Mouse (Mus musculus) CH12.LX (cell line): ENCODE data around the gene Amdhd1.

Source experiments
- CTCF ChIP-seq, 2 experiments: IDR thresholded peaks in 1 of 2; conservative IDR thresholded peaks in 1 of 2; 2 replicates each; pipeline ENCODE4 v1.5.1; 2011 to 2012; ENCODE audit warnings: low read depth in 2 of 2, low read length in 2 of 2, improper control_type of control experiment in 1 of 2, inconsistent platforms in 1 of 2, mild to moderate bottlenecking in 1 of 2, moderate library complexity in 1 of 2
- E2F4 ChIP-seq: IDR thresholded peaks from 2 replicates; pipeline ENCODE4 v1.6.1; 2011; ENCODE audit warnings: low read depth, low read length, improper control_type of control experiment; ENCODE audit not compliant: insufficient replicate concordance
- EP300 ChIP-seq: IDR thresholded peaks from 2 replicates; pipeline ENCODE4 v1.6.1; 2011; ENCODE audit warnings: low read length, improper control_type of control experiment
- JUND ChIP-seq: conservative IDR thresholded peaks from 2 replicates; pipeline ENCODE4 v1.6.1; 2011; ENCODE audit warnings: low read depth, low read length, improper control_type of control experiment
- MEF2A ChIP-seq: IDR thresholded peaks from 2 replicates; pipeline ENCODE4 v1.6.1; 2014; ENCODE audit warnings: low read depth, mild to moderate bottlenecking, inconsistent platforms, low read length, improper control_type of control experiment, borderline replicate concordance
- NRF1 ChIP-seq: IDR thresholded peaks from 2 replicates; pipeline ENCODE4 v1.6.1; 2014; ENCODE audit warnings: low read depth, mild to moderate bottlenecking, inconsistent platforms, low read length, improper control_type of control experiment, moderate library complexity
- POLR2A ChIP-seq: IDR thresholded peaks from 2 replicates; pipeline ENCODE4 v1.6.1; 2011; ENCODE audit warnings: low read depth, mild to moderate bottlenecking, improper control_type of control experiment, low read length
- POLR2AphosphoS2 ChIP-seq: IDR thresholded peaks from 2 replicates; pipeline ENCODE4 v1.6.1; 2011; ENCODE audit warnings: low read depth, low read length, improper control_type of control experiment
- SMC3 ChIP-seq: IDR thresholded peaks from 2 replicates; pipeline ENCODE4 v1.6.1; 2011; ENCODE audit warnings: low read depth, low read length, improper control_type of control experiment
- USF1 ChIP-seq: IDR thresholded peaks from 2 replicates; pipeline ENCODE4 v1.6.1; 2014; ENCODE audit warnings: low read depth, mild to moderate bottlenecking, inconsistent platforms, low read length, improper control_type of control experiment
- ZC3H11A ChIP-seq: IDR thresholded peaks from 2 replicates; pipeline ENCODE4 v1.6.1; 2012; ENCODE audit warnings: low read depth, mild to moderate bottlenecking, inconsistent platforms, low read length, improper control_type of control experiment
- ZKSCAN1 ChIP-seq: IDR thresholded peaks from 2 replicates; pipeline ENCODE4 v1.6.1; 2012; ENCODE audit warnings: low read depth, inconsistent platforms, low read length, improper control_type of control experiment, borderline replicate concordance
- ZMIZ1 ChIP-seq: IDR thresholded peaks from 2 replicates; pipeline ENCODE4 v1.6.1; 2012; ENCODE audit warnings: low read depth, mild to moderate bottlenecking, inconsistent platforms, low read length, improper control_type of control experiment

DNA sequence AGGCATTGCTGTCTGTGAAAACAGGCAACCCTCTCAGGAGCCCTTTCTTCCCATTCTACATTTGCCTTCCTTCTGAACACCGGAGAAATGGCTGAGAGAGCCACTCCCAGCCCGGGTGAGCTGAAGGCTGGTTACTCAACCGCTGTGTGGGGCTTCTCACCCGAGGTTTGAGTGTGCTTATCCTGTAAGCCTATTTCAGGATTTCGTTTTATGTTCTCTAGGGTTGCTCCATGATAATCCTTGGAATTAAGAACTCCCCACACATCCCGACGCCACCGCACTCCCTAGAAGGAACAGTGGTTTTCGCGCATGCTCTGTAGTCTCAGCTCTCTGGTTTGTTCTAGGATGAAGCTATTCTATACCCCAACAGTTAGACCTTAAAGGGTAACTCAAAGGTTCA, 38.5 kb downstream of the Amdhd1 start:
- no peak for TF ChIP-seq CTCF (conservative IDR thresholded peaks at IDR 0.05 in 1 of 2, IDR thresholded peaks at IDR 0.05 in 1 of 2; ENCODE audit: low read depth in 2 of 2, low read length in 2 of 2)
- TF ChIP-seq JUND = no peak
- TF ChIP-seq POLR2A = no peak
- no peak for TF ChIP-seq EP300
- no peak for TF ChIP-seq ZC3H11A
- TF ChIP-seq USF1 = no peak
- TF ChIP-seq E2F4 = no peak
- TF ChIP-seq ZMIZ1 = no peak
- no peak for TF ChIP-seq POLR2AphosphoS2
- no peak for TF ChIP-seq SMC3
- TF ChIP-seq MEF2A = no peak
- no peak for TF ChIP-seq ZKSCAN1
- no peak for TF ChIP-seq NRF1
